Mouse (Mus musculus) inflammation-experienced regulatory T-cells, adult 6 months (primary cell): ENCODE results near the gene Thg1l. TPM values are rescaled to one million over a fixed set of nuclear protein-coding genes. Genes with fewer than 3 reads are reported as not detected.

Source experiments
- ATAC-seq: one replicate; pipeline ENCODE4 v1.8.0; 2017
- polyA plus RNA-seq, 3 experiments: library from polyadenylated mRNA; unstranded; fragments of 100-300 nt; shearing (Covaris generic); gene quantifications; one replicate each; pipeline ENCODE4 v1.2.1; 2017

Thg1l gene
- polyA plus RNA-seq, 3 experiments from 2014 or later, result 10.4 to 13.5 (median 12.0) TPM

- ATAC-seq, result peak; percentile 99
These were observed 28.6 kb downstream of the Thg1l start for GRCm38 (mm10) chr11:45926640-45927082.

DNA sequence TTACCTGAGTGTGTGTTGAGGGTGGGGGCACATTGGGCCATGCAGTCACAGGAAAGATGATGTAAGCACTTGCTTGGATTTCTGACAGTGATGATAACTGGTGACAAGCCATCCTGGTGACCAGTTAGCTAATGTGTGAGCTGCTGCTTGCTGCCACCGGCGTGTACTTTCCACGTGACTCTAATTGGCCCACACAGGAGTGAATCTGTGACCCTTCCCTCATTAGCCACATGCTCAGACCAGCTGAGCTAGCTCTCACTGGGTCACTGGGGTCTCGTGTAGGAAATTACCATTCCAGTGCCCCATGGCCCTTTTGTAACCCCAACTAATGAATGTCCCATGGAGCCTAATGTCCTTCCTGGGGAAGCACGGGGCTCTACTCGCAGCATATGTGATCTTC is 29.9 kb downstream of the Thg1l start:
- no peak for ATAC-seq

- no peak for ATAC-seq
These were observed 33.8 kb downstream of the Thg1l start for GRCm38 (mm10) chr11:45921480-45921898.

DNA sequence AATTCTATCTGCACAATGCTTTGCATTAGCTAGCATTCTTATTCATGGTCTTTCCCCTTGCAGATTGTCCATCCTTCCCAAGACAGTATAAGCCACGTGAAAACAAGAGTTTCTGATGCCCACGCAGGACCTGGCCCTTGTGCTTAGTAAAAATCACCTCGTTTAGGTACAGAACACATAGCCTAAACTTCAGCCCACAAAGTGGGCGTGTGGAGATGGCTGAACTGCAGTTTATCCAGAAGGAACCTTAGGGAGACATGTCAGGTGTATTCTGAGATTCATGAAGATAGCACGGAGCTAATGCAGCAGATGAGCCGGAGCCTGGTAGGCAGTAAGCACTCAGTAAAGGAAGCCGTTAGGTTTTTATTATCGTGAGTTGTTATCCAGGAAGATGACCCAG is 34.3 kb downstream of the Thg1l start:
- no peak for ATAC-seq

- no peak for ATAC-seq
These were observed 36.5 kb downstream of the Thg1l start for GRCm38 (mm10) chr11:45918836-45919235.

GRCm38 (mm10) chr11:45918018-45918417 is 37.3 kb downstream of the Thg1l start:
- no peak for ATAC-seq

- ATAC-seq, result no peak
These were observed 39.1 kb downstream of the Thg1l start for GRCm38 (mm10) chr11:45916196-45916595.

- ATAC-seq, result no peak
These were observed 44.6 kb downstream of the Thg1l start for GRCm38 (mm10) chr11:45910701-45911100.

DNA sequence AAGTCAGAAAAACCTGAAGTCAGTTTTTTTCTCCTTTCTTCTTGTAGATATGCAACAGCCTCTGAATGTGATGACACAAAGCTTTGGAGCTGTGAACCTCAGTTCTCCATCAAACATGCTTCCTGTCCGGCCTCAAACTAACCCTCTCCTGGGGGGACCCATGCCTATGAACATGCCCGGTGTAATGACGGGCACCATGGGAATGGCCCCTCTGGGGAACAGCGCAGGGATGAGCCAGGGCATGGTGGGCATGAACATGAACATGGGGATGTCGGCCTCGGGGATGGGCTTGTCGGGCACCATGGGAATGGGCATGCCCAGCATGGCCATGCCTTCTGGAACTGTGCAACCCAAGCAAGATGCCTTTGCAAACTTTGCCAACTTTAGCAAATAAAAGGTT is 46.4 kb downstream of the Thg1l start:
- ATAC-seq, result no peak

DNA sequence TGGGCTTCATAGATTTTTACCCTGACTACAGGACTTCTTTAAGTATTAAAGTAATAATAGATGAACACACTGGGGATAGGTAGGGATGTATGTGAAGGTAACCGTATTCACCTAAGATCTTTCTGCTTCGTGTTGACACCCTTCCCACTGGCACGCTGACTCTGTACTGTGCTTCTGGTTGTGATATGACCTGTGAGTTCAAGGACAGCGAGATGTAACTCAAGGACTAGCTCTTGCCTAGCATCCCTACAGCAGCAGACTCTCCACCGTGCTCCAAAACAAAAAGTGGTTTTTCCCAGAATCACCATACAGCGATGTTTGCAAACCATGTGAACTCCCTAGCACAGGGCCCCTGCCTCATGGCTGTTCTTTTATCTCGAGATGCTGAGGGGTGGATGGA is 47.2 kb downstream of the Thg1l start:
- ATAC-seq, result no peak

DNA sequence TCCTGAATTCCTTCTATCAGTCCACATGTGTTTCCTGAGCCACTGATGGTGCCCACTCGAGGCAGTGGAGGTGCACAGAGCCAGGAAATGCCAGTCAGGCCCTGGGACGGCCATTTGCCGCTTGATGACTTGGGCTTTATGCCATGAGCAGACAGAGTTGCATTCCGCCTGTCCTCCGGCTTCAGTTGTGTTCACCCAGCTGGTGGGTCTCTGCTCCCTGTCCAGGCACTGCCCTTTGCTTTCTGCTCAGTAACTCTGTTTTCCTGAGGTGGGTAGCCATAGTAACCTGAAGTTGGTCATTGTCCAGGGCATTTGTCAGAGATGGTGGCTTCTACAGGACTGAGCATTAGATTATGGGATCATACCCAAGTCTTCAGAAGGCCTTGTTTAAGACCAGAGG is 48.0 kb downstream of the Thg1l start:
- ATAC-seq, result no peak

DNA sequence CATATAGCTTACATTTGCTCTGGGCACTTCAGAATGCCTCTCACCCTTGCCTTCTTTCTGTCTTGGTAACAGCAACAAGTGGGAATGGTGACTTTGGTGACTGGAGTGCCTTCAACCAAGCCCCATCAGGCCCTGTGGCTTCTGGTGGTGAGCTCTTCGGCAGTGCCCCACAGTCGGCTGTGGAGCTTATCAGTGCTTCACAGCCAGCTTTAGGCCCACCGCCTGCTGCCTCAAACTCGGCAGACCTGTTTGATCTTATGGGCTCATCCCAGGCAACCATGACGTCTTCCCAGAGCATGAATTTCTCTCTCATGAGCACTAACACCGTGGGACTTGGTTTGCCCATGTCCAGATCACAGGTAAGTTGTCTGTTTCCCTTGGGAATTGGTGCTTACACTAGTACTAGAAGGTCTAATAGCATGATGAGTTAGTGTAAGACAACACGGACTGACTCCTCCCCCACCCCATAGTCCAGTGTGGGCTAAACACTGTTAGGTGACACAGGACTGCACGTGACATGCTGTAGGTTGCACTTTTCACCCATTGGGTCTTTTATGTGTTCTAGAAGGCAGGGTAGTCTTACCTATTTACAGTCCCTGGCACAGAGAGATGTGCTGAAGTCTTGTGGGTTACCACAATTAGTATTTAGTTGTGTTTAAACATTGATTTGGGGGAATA is 49.0 kb downstream of the Thg1l start:
- no peak for ATAC-seq

GRCm38 (mm10) chr11:45900233-45901015 is 54.9 kb downstream of the Thg1l start:
- ATAC-seq, result no peak

DNA sequence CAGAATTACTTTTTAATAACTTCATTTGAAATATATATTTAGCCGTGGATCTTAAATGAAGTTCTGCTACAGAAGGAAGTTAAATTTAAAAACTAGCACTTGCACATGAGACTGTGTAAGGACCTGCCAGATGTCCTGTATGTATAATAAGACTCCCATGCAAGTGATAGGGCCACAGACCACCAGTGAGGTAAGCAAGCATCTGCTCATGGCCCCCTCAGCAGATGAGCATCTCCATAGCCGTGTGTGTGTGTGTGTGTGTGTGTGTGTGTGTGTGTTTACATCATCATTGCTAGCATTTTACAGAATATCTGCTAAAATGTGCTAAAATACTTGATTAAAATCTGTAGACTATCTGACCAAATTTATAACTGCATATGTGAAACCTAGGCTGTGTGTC is 57.9 kb downstream of the Thg1l start:
- ATAC-seq, result no peak

Other genes with a start within 250 kb of the Thg1l start
- 10 to 100 TPM; 36.9 to 52.5 (median 45.6) TPM for gene Clint1, start 103.4 kb downstream of the Thg1l start, polyA plus RNA-seq
- 1 to 10 TPM in 2 of 3 experiments, under 1 TPM in 1; 0.89 to 2.0 (median 1.9) TPM for gene Lsm11, start 10.6 kb downstream of the Thg1l start, polyA plus RNA-seq
- under 1 TPM in 1 of 3 experiments, not detected in 2; 0.21 TPM for gene Sox30, start 24.8 kb upstream of the Thg1l start, polyA plus RNA-seq
- gene Gm12166, start 96.8 kb upstream of the Thg1l start, polyA plus RNA-seq, result 10 to 100 TPM; 15.5 to 45.9 (median 21.9) TPM
- gene Adam19, start 100.5 kb upstream of the Thg1l start, polyA plus RNA-seq, result 100 to 1,000 TPM in 2 of 3 experiments, 10 to 100 TPM in 1; 70.9 to 111 (median 101) TPM
- under 1 TPM in 2 of 3 experiments, not detected in 1; 0.26 to 0.74 TPM for gene Nipal4, start 211.0 kb upstream of the Thg1l start, polyA plus RNA-seq